Mouse (Mus musculus) embryonic facial prominence, embryonic 13.5 days (tissue): ENCODE data around the gene Srms. TPM values are rescaled to one million over a fixed set of nuclear protein-coding genes. Genes with fewer than 3 reads are reported as not detected.
A peak's percentile ranks its signal among the peaks of the same experiment; 100 is the strongest.

Experiments
- ATAC-seq: fragments of 200-750 bp; cut with Nextera tagmentation; 2 replicates; pipeline ENCODE4 v1.8.0; 2017; ENCODE audit warnings: low read depth; ENCODE audit not compliant: insufficient number of reproducible peaks, insufficient read depth, low FRiP score, low TSS enrichment
- H3K27ac ChIP-seq: fragments of 300-500 bp; sonication (generic); 2 replicates; pipeline ENCODE4 v1.5.1; 2015; ENCODE audit warnings: moderate library complexity, mild to moderate bottlenecking, inconsistent platforms
- H3K27me3 ChIP-seq: fragments of 300-500 bp; sonication (generic); 2 replicates; pipeline ENCODE4 v1.6.1; 2015; ENCODE audit warnings: mild to moderate bottlenecking, inconsistent platforms
- H3K36me3 ChIP-seq: fragments of 300-500 bp; sonication (generic); 2 replicates; pipeline ENCODE4 v1.6.1; 2015; ENCODE audit warnings: mild to moderate bottlenecking, inconsistent platforms
- H3K4me1 ChIP-seq: fragments of 300-500 bp; sonication (generic); 2 replicates; pipeline ENCODE4 v1.6.1; 2015; ENCODE audit warnings: inconsistent platforms
- H3K4me2 ChIP-seq: fragments of 300-500 bp; sonication (generic); 2 replicates; pipeline ENCODE4 v1.6.1; 2015; ENCODE audit warnings: moderate library complexity, mild to moderate bottlenecking, inconsistent platforms
- H3K4me3 ChIP-seq: fragments of 300-500 bp; sonication (generic); 2 replicates; pipeline ENCODE4 v1.5.1; 2015; ENCODE audit warnings: mild to moderate bottlenecking, inconsistent platforms
- H3K9ac ChIP-seq: fragments of 300-500 bp; sonication (generic); 2 replicates; pipeline ENCODE4 v1.6.1; 2015; ENCODE audit warnings: mild to moderate bottlenecking, inconsistent platforms
- H3K9me3 ChIP-seq: fragments of 300-500 bp; sonication (generic); 2 replicates; pipeline ENCODE4 v1.6.1; 2016; ENCODE audit warnings: inconsistent platforms
- WGBS: fragments of 180-500 bp; shearing (Covaris S2); methylation state at CpG from one replicate; pipeline ENCODE4 v1.1.7; 2015; ENCODE audit warnings: mixed read lengths; 5-methylcytosine and 5-hydroxymethylcytosine counted together
- polyA plus RNA-seq: library from polyadenylated mRNA; unstranded; fragments of >200 nt; fragmentation: Nextera tagmentation; extraction: Ambion mirVana; gene quantifications from 2 replicates; pipeline ENCODE4 v1.2.1, GENCODE M21; 2015

The Srms gene
- polyA plus RNA-seq, 1 experiment from 2014 or later = not detected

DNA sequence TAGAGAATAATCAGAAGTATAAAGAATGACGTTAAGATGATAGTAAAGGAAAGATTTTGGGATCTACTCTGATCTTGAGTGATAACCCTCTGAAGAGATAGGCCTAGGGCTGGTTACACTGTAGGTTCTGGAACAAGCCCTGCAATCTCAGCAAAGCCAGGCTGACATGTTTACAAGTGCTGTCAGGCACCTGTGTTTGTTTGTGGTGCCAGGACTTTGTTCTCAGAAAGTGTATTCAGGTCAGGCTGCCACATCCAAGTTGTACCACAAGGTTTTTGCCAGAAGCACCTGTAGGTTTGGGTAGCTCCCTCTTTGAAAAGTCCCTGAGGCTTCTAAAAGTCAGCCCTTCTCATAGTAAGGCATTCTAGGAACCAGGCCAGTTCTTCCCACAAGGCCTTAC lies 23.7 kb downstream of the Srms start:
- no peak overlapping the region for H3K4me2 ChIP-seq
- H3K9me3 ChIP-seq = no peaks in the 10 kb centered on the region
- H3K27ac ChIP-seq = no peak overlapping the region
- no peak overlapping the region for H3K4me3 ChIP-seq
- no peak for ATAC-seq
- peaks cover 9% of the 10 kb centered on the region for H3K36me3 ChIP-seq
- H3K9ac ChIP-seq = no peak overlapping the region
- H3K27me3 ChIP-seq = no peaks in the 10 kb centered on the region
- peaks cover 9% of the 10 kb centered on the region for H3K4me1 ChIP-seq
- 96% methylated on average over 1 of the region's 1 CpGs for WGBS

DNA sequence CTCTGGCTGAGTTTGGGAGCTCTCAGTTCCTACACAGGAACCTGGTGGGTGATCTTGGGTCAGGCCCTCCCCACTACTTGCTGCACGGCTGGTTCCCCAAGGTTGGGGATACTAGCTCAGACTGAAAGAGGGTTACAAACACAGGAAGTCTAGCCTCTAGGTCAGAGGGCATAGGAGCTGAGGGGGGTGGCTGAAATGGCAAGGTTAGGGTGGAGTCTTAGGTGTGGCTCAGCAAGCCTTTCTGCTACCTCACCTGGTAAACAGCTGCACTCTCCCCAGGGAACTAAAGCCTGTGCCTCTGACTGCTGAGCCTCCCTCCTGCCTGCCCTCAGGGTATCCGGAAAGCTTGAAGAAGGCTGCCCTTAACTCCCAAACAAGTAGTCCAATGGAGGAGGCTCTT lies 24.3 kb downstream of the Srms start:
- Histone ChIP-seq H3K27ac (no peak overlapping the region), H3K27me3 (no peaks in the 10 kb centered on the region), H3K4me2 (peak overlapping the region; percentile 75), H3K4me1 (peaks cover 9% of the 10 kb centered on the region), H3K36me3 (peaks cover 9% of the 10 kb centered on the region), H3K4me3 (peak overlapping the region; percentile 73), H3K9ac (no peak overlapping the region), H3K9me3 (no peaks in the 10 kb centered on the region)
- 14% methylated on average over 2 of the region's 2 CpGs for WGBS
- ATAC-seq = no peak

DNA sequence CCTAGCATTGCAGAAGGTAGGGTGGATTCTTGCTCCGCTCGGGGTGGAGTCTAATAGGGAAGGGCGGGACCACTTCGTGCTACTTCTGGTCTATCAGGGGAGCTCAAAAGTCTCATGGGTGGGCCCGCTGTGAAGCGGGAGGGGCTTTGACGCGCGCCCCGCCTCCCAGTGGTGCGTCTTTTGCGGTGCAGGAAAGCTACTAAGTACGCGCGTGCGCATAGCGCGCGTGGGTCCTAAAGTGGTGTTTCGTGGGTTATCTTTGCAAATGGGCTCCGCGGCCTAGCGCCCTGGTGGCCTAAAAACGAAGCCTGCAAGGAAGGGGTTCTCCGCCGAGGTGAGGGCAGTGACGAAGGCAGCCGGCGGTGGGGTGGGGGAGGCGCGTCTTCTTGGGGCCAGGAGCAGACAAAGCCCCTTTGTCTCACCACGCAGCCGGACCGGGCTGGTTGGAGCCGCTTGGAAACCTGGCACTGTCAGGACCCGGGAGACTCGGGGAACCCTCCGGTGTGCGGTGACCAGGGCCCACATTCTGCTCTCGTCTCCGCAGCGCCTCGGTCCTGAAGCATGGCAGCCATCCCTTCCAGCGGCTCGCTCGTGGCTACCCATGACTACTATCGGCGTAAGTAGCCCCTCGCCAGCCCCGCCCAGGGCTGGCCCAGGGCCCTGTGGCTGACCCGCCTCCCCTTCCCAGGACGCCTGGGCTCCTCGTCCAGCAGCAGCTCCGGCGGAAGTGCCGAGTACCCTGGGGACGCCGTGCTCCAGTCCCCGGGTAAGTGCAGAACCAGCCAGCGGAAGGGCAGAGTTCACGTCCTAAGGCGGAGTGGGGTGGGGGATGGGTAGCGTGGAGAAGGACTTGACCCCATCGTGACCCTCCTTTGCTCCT lies 25.6 kb downstream of the Srms start, which contains the start of gene Ppdpf:
TSS of gene Ppdpf (plus strand) at position 127 of the 880 bp plus-strand sequence.
- Histone ChIP-seq H3K36me3 (peaks cover 9% of the 10 kb centered on the region), H3K27me3 (no peaks in the 10 kb centered on the region), H3K4me3 (peak within 1 kb of the TSS; percentile 73), H3K27ac (peak within 1 kb of the TSS; percentile 96), H3K4me2 (peak within 1 kb of the TSS; percentile 75), H3K9me3 (no peaks in the 10 kb centered on the region), H3K4me1 (peaks cover 9% of the 10 kb centered on the region), H3K9ac (peak within 1 kb of the TSS; percentile 96)
- ATAC-seq = peak; percentile 95
- WGBS = under 1% methylated on average over 64 of the region's 64 CpGs

DNA sequence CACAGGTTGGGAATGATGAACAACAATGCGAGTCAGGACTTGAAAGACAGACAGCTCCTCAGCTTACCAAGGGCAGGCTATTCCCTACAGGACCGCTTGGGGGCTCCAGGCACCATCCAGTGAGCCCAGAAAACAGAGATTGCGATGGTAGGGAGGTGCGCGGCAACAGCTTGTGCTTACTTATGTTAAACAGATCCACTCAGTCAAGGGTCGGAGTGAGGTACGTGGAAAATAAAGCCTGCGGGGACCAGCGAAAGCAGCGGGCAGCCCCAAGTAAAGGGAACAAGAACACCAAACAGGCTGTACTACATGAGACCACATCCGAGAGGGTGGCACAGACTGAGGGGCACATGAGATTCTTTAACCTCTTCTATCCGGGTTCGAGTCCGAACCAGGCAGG lies 26.4 kb downstream of the Srms start:
- Histone ChIP-seq H3K9ac (peak overlapping the region; percentile 96), H3K4me1 (peaks cover 9% of the 10 kb centered on the region), H3K4me3 (peak overlapping the region; percentile 73), H3K4me2 (peak overlapping the region; percentile 75), H3K27ac (peak overlapping the region; percentile 96), H3K27me3 (no peaks in the 10 kb centered on the region), H3K36me3 (peaks cover 9% of the 10 kb centered on the region), H3K9me3 (no peaks in the 10 kb centered on the region)
- peak; percentile 75 for ATAC-seq
- WGBS = 0% methylated on average over 14 of the region's 14 CpGs

DNA sequence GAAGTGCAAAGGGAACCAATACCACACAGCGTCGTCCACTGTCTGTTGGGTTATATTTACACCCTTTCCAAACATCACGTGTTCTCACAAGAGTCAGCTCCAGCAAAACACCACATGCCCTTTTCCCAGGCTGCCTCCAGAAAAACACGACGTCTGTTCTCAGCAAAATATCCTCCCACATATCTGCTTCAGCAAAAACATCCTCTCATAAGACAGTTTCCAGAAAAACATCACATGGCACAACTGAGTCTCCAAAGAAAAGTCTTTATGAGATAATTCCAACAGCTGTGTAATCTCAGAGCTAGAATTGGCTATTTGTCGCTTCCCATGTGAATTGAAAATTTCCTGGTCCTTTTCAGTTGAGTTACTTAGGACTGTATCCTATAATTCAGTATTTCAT lies 32.1 kb downstream of the Srms start:
- WGBS = 83% methylated on average over 6 of the region's 6 CpGs
- 0 out of 2 replicates have a peak, but pooled peaks cover 4% of the 10 kb centered on the region for H3K27me3 ChIP-seq
- ATAC-seq = no peak
- no peaks in the 10 kb centered on the region for H3K36me3 ChIP-seq
- H3K4me1 ChIP-seq = no peaks in the 10 kb centered on the region
- no peak overlapping the region for H3K9ac ChIP-seq
- H3K4me3 ChIP-seq = no peak overlapping the region
- H3K9me3 ChIP-seq = no peaks in the 10 kb centered on the region
- no peak overlapping the region for H3K27ac ChIP-seq
- no peak overlapping the region for H3K4me2 ChIP-seq

DNA sequence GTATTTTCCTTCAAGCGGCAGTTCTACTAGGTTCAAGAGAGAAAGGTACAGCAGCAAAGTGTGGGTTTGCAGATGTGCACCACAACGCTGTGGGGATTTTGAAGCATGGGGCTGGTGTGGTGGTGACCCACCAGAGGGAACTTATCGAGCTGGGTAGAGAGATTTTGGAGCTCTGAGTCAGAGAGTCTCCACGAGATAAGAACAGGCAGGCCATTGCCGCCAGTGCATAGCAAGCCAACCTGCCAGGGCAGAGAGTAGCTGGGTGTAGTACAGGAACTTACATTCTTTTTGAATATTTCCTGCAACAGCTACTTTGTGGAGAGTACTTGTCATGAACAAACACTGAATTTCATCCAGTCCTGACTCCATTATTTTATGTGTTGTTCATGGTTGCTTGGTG lies 34.5 kb downstream of the Srms start:
- Histone ChIP-seq H3K9me3 (no peaks in the 10 kb centered on the region), H3K9ac (no peak overlapping the region), H3K4me3 (no peak overlapping the region), H3K4me2 (no peak overlapping the region), H3K27me3 (0 out of 2 replicates have a peak, but pooled peaks cover 4% of the 10 kb centered on the region), H3K27ac (no peak overlapping the region), H3K4me1 (no peaks in the 10 kb centered on the region), H3K36me3 (no peaks in the 10 kb centered on the region)
- ATAC-seq = no peak
- 84% methylated on average over 5 of the region's 5 CpGs for WGBS

DNA sequence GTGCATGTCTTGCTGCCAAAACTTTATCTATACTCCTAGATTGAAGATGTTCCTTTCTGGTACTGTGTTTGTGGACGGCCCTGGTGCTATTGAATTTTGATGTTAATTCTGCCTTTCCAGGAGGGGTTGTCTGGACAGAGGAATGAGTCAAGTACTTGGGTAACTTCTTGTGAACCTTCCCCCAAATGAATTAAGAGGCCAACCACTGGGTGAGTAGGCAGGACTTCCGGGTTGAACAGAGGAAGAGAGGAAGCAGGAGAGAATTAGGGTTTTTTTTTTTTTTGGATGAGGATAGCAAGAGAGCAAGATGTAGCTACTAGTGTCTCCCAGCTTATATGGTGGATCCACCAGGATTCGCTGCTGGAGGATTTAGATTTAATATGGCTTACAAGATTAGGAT lies 35.0 kb downstream of the Srms start:
- WGBS = 73% methylated on average over 3 of the region's 3 CpGs
- no peak overlapping the region for H3K4me3 ChIP-seq
- ATAC-seq = no peak
- H3K27ac ChIP-seq = no peak overlapping the region
- no peak overlapping the region for H3K4me2 ChIP-seq
- no peaks in the 10 kb centered on the region for H3K36me3 ChIP-seq
- no peaks in the 10 kb centered on the region for H3K9me3 ChIP-seq
- H3K27me3 ChIP-seq = 0 out of 2 replicates have a peak, but pooled peaks cover 4% of the 10 kb centered on the region
- H3K4me1 ChIP-seq = no peaks in the 10 kb centered on the region
- no peak overlapping the region for H3K9ac ChIP-seq

DNA sequence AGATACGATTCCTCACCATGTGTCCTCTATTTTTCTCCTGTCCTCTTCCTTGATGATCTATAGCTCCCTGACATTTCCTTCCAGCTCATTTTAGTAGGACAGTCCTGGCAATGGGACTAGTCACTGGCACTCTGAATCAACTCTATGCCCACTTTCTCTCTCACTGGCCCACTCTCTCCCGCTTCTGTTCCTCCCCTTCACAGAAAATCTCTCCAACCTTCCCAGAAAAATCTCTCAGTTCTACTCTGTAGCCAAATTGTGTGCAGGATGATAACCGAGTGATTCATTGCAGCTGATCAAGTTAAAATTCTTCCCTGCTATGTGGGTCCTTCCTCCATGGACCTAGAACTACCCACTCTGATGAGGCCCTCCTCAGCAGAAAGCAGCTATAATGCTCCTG lies 38.3 kb downstream of the Srms start:
- no peak overlapping the region for H3K27ac ChIP-seq
- no peak overlapping the region for H3K9ac ChIP-seq
- 0 out of 2 replicates have a peak, but pooled peaks cover 4% of the 10 kb centered on the region for H3K27me3 ChIP-seq
- no peak overlapping the region for H3K4me2 ChIP-seq
- H3K36me3 ChIP-seq = no peaks in the 10 kb centered on the region
- H3K4me3 ChIP-seq = no peak overlapping the region
- no peaks in the 10 kb centered on the region for H3K4me1 ChIP-seq
- no peak for ATAC-seq
- no peaks in the 10 kb centered on the region for H3K9me3 ChIP-seq
- WGBS = 84% methylated on average over 3 of the region's 3 CpGs

DNA sequence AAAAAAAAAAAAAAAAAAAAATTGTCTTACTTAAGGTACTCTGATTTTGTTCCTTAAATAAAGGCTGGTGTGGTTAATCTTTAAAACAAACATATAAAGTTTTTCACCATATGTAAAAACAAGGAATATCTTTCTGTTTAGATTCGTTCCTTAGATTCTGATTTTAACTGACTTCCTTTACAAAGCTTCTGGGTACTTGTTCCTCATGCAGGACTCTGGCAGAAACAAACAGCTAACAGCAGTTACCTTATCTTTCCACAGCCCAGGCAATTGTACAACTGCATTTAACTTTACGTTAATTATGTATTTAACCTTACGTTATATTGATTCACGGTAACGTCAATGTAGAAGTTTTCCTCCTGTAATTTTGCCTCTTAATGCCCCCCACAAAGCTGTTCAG lies 46.5 kb downstream of the Srms start:
- Histone ChIP-seq H3K27ac (no peak overlapping the region), H3K9me3 (no peaks in the 10 kb centered on the region), H3K9ac (no peak overlapping the region), H3K4me3 (no peak overlapping the region), H3K36me3 (no peaks in the 10 kb centered on the region), H3K4me1 (no peaks in the 10 kb centered on the region), H3K27me3 (peaks cover 10% of the 10 kb centered on the region), H3K4me2 (no peak overlapping the region)
- ATAC-seq = no peak
- 74% methylated on average over 5 of the region's 5 CpGs for WGBS

DNA sequence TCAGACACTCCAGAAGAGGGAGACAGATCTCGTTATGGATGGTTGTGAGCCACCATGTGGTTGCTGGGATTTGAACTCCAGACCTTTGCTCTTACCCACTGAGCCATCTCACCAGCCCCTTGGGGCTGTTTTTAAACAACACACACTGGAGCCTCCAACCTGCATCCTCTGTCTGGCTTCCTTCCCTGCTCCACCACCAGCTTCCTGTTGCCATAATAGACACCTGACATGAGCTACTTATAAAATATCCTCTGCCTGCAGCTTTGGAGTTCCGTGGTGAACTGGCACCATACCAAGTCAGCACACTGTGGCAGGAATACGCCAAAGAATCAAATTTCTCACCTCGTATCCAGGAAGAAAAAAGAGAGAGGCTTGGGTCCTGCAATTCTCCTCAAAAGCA lies 52.2 kb downstream of the Srms start:
- ATAC-seq = no peak

DNA sequence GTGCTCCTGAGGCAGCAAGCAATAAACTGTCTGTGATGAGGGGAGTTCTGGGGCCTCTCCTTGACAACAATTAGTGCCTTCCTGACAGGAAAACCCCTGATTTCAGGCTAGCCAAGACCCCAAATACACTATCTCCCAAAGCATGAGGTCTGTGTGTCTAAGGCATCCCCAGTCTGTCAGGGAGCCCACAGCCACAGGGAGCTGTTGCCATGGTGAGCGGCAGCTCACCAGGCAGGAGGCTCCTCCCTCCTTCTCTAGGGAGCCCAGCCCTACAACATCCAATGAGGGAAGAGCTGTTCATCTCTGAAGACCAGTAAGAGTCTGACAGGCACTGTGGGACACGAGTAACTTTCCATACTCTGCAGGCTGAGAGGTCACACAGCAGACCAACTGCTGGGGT lies 53.2 kb downstream of the Srms start:
- H3K27ac ChIP-seq = no peak overlapping the region
- H3K9ac ChIP-seq = no peak overlapping the region
- H3K36me3 ChIP-seq = no peaks in the 10 kb centered on the region
- H3K9me3 ChIP-seq = no peaks in the 10 kb centered on the region
- no peak for ATAC-seq
- WGBS = 2% methylated on average over 2 of the region's 2 CpGs
- H3K4me2 ChIP-seq = no peak overlapping the region
- peaks cover 42% of the 10 kb centered on the region for H3K27me3 ChIP-seq
- peaks cover 7% of the 10 kb centered on the region for H3K4me1 ChIP-seq
- no peak overlapping the region for H3K4me3 ChIP-seq

More for the DNA sequence above, 52.2 kb downstream of the Srms start:
- Histone ChIP-seq H3K4me2 (no peak overlapping the region), H3K27me3 (peaks cover 37% of the 10 kb centered on the region), H3K4me1 (peaks cover 7% of the 10 kb centered on the region), H3K4me3 (no peak overlapping the region), H3K9ac (no peak overlapping the region), H3K36me3 (no peaks in the 10 kb centered on the region), H3K27ac (no peak overlapping the region), H3K9me3 (no peaks in the 10 kb centered on the region)
- WGBS = 60% methylated on average over 4 of the region's 4 CpGs

DNA sequence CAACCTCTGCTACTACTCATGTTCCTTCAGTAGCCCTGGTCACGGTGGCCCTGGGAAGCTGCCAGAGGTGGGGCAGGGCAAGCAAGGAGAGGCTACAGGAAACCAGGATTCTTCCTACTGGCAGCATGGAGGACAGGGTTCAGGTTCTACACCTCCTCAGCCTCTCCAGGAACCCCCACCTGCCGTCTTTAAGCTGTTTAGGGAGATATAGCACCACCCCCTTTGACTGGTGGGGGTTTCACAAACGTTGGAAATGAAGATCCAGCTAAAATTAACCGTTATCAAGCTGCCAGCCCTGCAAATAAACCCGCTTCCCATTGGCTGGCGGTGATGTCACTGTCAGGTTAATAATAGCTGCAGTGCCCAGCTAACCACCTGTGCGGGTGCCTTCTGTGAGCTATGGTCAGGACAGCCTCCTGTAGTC lies 53.9 kb downstream of the Srms start:
- WGBS = 49% methylated on average over 7 of the region's 7 CpGs
- peaks cover 7% of the 10 kb centered on the region for H3K4me1 ChIP-seq
- no peaks in the 10 kb centered on the region for H3K36me3 ChIP-seq
- H3K27me3 ChIP-seq = peaks cover 49% of the 10 kb centered on the region
- no peak overlapping the region for H3K4me2 ChIP-seq
- no peak for ATAC-seq
- H3K27ac ChIP-seq = no peak overlapping the region
- no peak overlapping the region for H3K9ac ChIP-seq
- H3K4me3 ChIP-seq = no peak overlapping the region
- no peaks in the 10 kb centered on the region for H3K9me3 ChIP-seq
